Mouse (Mus musculus): ENCODE measurements at regions not wholly inside any gene's neighbourhood (a gene's known extent, or its start where the extent isn't known, plus 50 kb on each side); places are given as distances from the start of the nearest gene placed in this dataset.

- Histone ChIP-seq H3K4me3 (ENCODE audit: low read depth, low read length) (no peak overlapping the region), H3K9me3 (ENCODE audit: low read length) (no peaks in the 10 kb centered on the region), H3K27me3 (ENCODE audit: insufficient read depth, low read length) (no peaks in the 10 kb centered on the region), H3K4me1 (ENCODE audit: insufficient read depth) (no peaks in the 10 kb centered on the region), H3K36me3 (replicated peaks; ENCODE audit: insufficient read depth, low read length) (no peaks in the 10 kb centered on the region), H3K9ac (replicated peaks) (no peak overlapping the region), H3K27ac (ENCODE audit: low read depth) (no peak overlapping the region), H3K4me2 (ENCODE audit: low read depth, low read length) (no peak overlapping the region)
- WGBS (ENCODE audit: insufficient replicate concordance): 82% methylated on average over 7 of the region's 7 CpGs
- DNase-seq: no peak
- no peak for ATAC-seq
- TF ChIP-seq CTCF (IDR thresholded peaks at IDR 0.05; ENCODE audit: low read depth) (no peak), EP300 (IDR thresholded peaks at IDR 0.05; ENCODE audit: low read depth) (no peak)
Measured at GRCm38 (mm10) chr1:121252056-121252455, 80.3 kb downstream of the Insig2 start.

- Histone ChIP-seq H3K27ac (ENCODE audit: low read depth) (no peak overlapping the region), H3K4me3 (ENCODE audit: low read depth, low read length) (no peak overlapping the region), H3K4me2 (ENCODE audit: low read depth, low read length) (no peak overlapping the region), H3K9ac (replicated peaks) (no peak overlapping the region), H3K4me1 (ENCODE audit: insufficient read depth) (no peaks in the 10 kb centered on the region), H3K9me3 (ENCODE audit: low read length) (no peaks in the 10 kb centered on the region), H3K36me3 (replicated peaks; ENCODE audit: insufficient read depth, low read length) (no peaks in the 10 kb centered on the region), H3K27me3 (ENCODE audit: insufficient read depth, low read length) (no peaks in the 10 kb centered on the region)
- no peak for DNase-seq
- 78% methylated on average over 9 of the region's 9 CpGs for WGBS (ENCODE audit: insufficient replicate concordance)
- TF ChIP-seq EP300 (IDR thresholded peaks at IDR 0.05; ENCODE audit: low read depth): no peak
- TF ChIP-seq CTCF (IDR thresholded peaks at IDR 0.05; ENCODE audit: low read depth): no peak
- ATAC-seq: no peak
Measured at GRCm38 (mm10) chr1:121254196-121254595, 78.2 kb downstream of the Insig2 start.
